Mouse (Mus musculus): ENCODE measurements around the gene Acot7. TPM values are rescaled to one million over a fixed set of nuclear protein-coding genes. Genes with fewer than 3 reads are reported as not detected.

Acot7 gene
- polyA plus RNA-seq, 1 experiment from 2014 or later = 77.0 TPM

DNA sequence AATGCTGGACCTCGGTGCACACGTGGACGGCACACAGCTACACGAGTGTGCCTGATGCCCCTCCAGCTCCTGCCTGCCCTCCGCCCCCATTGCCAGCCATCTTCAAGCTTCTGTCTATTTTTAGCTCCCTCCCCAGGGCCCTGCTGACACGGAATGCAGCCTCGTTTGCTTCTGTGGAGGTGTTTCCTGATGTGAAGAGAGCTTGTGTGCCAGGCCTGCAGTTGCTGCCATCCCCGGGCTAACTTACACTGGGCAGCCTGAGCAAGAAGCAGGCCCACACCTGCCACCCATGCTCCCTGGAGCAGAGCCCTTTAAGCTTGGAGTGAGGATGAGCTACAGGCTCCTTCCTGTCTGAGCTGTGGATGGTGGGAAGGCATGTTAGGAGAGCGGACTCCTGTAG, 84.3 kb downstream of the Acot7 start:
- H3K4me1 ChIP-seq = peaks cover 62% of the 10 kb centered on the region
- no peaks in the 10 kb centered on the region for H3K9me3 ChIP-seq (replicated peaks)
- no peak for ATAC-seq (ENCODE audit: insufficient number of reproducible peaks, low FRiP score, low TSS enrichment, low read depth)
- no peak overlapping the region; the same call in 1 of the 2 replicates for H3K27ac ChIP-seq (replicated peaks)
- H3K27me3 ChIP-seq = no peaks in the 10 kb centered on the region
- H3K36me3 ChIP-seq = no peaks in the 10 kb centered on the region
- no peak overlapping the region for H3K9ac ChIP-seq
- no peak overlapping the region for H3K4me2 ChIP-seq (replicated peaks)
- H3K4me3 ChIP-seq (replicated peaks) = no peak overlapping the region
- 49% methylated on average over 9 of the region's 9 CpGs for WGBS

DNA sequence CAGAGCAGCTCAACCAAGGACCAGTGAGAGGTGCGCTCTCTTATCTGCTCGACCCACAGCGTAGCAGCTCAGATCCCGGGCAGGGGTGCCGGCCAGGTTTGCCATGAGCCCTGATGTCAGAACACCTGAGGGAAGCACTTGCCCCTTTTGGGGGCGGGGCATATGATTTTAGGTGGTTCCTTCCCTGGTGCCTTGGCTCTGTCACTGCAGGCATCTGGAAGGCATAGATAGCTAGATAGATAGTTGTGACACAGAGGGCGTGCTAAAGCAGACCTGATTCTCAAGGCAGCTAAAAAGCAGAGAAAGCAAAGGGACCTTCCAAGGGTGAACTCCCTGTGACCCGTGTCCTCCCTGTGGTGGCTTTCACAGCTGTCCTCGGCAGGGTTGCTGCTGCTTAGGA, 85.2 kb downstream of the Acot7 start:
- WGBS = 43% methylated on average over 9 of the region's 9 CpGs
- Histone ChIP-seq H3K27ac (replicated peaks) (no peak overlapping the region), H3K4me1 (peaks cover 65% of the 10 kb centered on the region), H3K4me2 (replicated peaks) (no peak overlapping the region), H3K36me3 (no peaks in the 10 kb centered on the region), H3K9me3 (replicated peaks) (no peaks in the 10 kb centered on the region), H3K27me3 (no peaks in the 10 kb centered on the region), H3K4me3 (replicated peaks) (no peak overlapping the region), H3K9ac (no peak overlapping the region)
- ATAC-seq (ENCODE audit: insufficient number of reproducible peaks, low FRiP score, low TSS enrichment, low read depth) = no peak

DNA sequence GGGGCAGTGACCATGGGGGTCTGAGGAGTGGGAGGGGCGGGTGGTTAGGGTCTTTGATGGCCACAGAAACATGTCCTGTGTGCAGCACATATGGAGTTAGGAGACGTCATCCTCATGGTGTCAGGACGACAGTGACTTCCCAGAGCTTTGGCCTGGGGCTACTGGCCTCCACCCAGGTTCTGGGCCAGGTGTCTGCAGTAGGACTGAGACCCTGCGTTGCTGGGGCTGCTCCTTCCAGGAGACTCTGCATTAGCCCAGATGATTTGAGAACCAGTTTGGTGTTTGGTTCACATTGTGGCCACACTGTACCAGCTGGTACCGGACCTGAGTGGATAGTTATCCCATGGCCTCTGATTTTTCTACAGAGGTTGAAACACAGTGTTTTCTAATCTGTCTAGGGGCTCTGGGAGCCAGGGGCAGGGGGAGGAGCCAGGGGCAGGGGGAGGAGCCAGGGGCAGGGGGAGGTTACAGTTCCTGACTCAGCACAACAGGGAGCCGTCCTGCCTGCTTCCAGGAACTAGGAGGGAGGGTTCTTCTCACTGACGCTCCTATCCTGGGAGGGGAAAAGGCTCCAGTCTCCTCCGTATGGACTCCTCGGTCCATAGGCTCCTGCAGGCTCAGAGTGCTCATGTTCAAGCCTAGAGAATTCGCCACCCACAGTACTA, 85.7 kb downstream of the Acot7 start:
- peaks cover 64% of the 10 kb centered on the region for H3K4me1 ChIP-seq
- no peak overlapping the region for H3K27ac ChIP-seq (replicated peaks)
- no peak overlapping the region for H3K4me2 ChIP-seq (replicated peaks)
- H3K4me3 ChIP-seq (replicated peaks) = no peak overlapping the region
- H3K36me3 ChIP-seq = no peaks in the 10 kb centered on the region
- ATAC-seq (ENCODE audit: insufficient number of reproducible peaks, low FRiP score, low TSS enrichment, low read depth) = peak; percentile 36; the same call in 1 of the 2 replicates
- 34% methylated on average over 9 of the region's 10 CpGs for WGBS
- H3K9me3 ChIP-seq (replicated peaks) = no peaks in the 10 kb centered on the region
- H3K9ac ChIP-seq = no peak overlapping the region
- no peaks in the 10 kb centered on the region for H3K27me3 ChIP-seq

DNA sequence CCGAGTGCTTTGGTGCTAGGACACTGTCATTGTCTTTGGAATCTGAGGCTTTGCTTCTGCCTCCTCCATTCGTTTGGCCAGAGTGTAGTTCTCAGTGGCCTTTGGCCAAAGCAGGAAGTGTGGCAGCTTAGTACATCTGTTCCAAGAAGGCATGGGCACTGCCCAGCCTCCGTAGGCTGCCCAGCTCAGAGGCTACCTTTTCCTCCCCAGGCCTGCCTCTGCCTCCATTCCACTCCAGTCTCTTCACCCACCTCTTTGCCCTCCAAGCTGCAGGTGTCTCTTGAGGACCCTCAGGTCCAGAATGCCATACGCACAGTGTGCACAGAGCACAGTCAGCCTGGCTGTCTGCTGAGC, 86.2 kb downstream of the Acot7 start:
- H3K27me3 ChIP-seq = no peaks in the 10 kb centered on the region
- H3K4me3 ChIP-seq (replicated peaks) = no peak overlapping the region
- H3K9me3 ChIP-seq (replicated peaks) = no peaks in the 10 kb centered on the region
- peaks cover 64% of the 10 kb centered on the region for H3K4me1 ChIP-seq
- no peak overlapping the region for H3K4me2 ChIP-seq (replicated peaks)
- no peaks in the 10 kb centered on the region for H3K36me3 ChIP-seq
- H3K9ac ChIP-seq = no peak overlapping the region
- no peak overlapping the region for H3K27ac ChIP-seq (replicated peaks)
- WGBS = 54% methylated on average over 4 of the region's 4 CpGs
- ATAC-seq (ENCODE audit: insufficient number of reproducible peaks, low FRiP score, low TSS enrichment, low read depth) = no peak

DNA sequence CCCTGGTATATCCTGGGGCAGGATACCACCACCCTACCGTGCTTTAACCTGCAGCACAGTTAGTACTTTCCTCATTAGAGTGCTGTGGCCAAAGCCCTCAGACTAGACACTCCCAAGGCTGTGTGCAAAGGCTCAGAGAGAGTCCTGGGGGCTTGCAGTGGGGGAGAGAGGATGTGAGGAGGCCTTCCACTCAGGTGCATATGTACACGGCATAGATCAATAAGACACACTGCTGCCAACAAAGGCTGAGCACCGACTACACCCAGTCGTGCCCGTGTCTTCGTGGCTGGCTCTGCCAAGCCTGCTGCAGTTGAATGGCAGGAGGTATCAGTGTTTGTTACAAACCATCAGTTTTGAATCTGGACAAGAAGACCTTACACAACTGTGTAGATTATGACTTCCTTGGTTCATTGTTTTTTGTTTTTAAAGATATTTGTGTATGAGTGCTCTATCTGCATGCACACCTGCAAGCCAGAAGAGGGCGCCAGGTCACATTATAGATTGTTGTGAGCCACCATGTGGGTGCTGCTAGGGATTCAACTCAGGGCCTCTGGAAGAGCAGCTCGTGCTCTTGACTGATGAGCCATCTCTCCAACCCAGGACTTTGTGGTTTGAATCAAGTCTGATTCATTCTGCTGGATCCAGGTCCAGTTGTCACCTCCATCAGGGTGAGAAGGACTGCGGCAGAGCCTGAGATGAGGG, 87.1 kb downstream of the Acot7 start:
- Histone ChIP-seq H3K9ac (no peak overlapping the region), H3K4me1 (peaks cover 66% of the 10 kb centered on the region), H3K36me3 (no peaks in the 10 kb centered on the region), H3K9me3 (replicated peaks) (no peaks in the 10 kb centered on the region), H3K4me3 (replicated peaks) (no peak overlapping the region), H3K27ac (replicated peaks) (0 out of 2 replicates have a peak overlapping the region, but pooled peaks have one; percentile 85), H3K4me2 (replicated peaks) (no peak overlapping the region), H3K27me3 (no peaks in the 10 kb centered on the region)
- ATAC-seq (ENCODE audit: insufficient number of reproducible peaks, low FRiP score, low TSS enrichment, low read depth) = no peak
- 87% methylated on average over 9 of the region's 9 CpGs for WGBS

DNA sequence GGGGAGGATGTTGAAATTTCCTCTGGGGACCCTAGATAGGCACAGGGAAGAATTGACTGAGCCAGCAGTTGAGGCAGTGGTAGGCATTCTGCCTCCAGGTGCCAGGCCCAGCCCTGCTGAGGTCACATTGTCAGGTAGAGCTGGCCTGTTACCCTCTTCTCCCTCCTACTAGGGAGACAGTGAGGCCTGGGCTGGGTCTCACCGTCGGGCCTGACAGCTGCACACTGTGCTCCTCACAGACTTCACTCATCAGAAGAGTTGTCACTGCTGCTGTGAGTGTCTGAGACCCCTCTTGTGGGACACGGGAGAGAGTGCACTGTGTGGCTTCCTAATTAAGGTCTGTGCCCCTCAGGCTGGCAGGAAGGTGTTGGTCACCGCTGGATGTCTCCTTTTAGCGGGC, 87.9 kb downstream of the Acot7 start:
- no peak for ATAC-seq (ENCODE audit: insufficient number of reproducible peaks, low FRiP score, low TSS enrichment, low read depth)
- H3K27ac ChIP-seq (replicated peaks) = peak overlapping the region; percentile 85
- peaks cover 72% of the 10 kb centered on the region for H3K4me1 ChIP-seq
- H3K9ac ChIP-seq = no peak overlapping the region
- H3K9me3 ChIP-seq (replicated peaks) = no peaks in the 10 kb centered on the region
- H3K27me3 ChIP-seq = no peaks in the 10 kb centered on the region
- H3K36me3 ChIP-seq = no peaks in the 10 kb centered on the region
- H3K4me3 ChIP-seq (replicated peaks) = no peak overlapping the region
- 47% methylated on average over 5 of the region's 5 CpGs for WGBS
- H3K4me2 ChIP-seq (replicated peaks) = no peak overlapping the region

DNA sequence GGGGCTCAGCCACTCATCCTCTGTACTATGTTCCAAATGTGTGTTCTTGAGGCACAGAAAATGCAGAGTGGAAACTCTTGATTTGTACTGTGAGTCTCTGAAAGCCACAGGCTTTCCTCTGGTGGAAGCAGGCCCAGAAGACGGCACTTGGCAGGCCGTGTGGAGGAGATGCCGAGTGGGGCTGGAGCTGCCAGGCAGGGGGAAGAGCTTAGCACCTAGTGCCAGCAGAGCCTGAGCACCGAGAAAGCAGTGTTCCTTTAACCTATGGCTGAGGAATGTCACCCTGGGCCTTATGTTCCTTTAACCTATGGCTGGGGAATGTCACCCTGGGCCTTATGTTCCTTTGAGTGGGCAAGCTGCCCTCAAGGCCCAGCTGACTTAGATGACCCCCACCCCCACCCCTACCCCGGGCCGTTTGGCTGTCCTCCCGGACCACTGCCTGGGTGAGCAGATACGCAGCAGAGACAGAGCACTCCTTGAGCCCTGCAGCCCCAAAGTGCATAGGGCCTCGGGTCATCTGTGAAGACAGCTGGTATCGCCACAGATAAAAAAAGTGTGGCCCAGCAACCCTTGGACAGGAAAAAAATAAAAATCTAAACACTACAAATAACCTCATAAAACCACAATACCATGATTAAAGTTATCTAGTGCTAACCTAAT, 88.4 kb downstream of the Acot7 start:
- Histone ChIP-seq H3K27me3 (no peaks in the 10 kb centered on the region), H3K4me2 (replicated peaks) (no peak overlapping the region), H3K4me1 (peaks cover 75% of the 10 kb centered on the region), H3K36me3 (no peaks in the 10 kb centered on the region), H3K9ac (no peak overlapping the region), H3K9me3 (replicated peaks) (no peaks in the 10 kb centered on the region), H3K27ac (replicated peaks) (peak overlapping the region; percentile 85), H3K4me3 (replicated peaks) (no peak overlapping the region)
- ATAC-seq (ENCODE audit: insufficient number of reproducible peaks, low FRiP score, low TSS enrichment, low read depth) = 0 out of 2 replicates have a peak, but pooled peaks have one; percentile 21
- 37% methylated on average over 10 of the region's 10 CpGs for WGBS

DNA sequence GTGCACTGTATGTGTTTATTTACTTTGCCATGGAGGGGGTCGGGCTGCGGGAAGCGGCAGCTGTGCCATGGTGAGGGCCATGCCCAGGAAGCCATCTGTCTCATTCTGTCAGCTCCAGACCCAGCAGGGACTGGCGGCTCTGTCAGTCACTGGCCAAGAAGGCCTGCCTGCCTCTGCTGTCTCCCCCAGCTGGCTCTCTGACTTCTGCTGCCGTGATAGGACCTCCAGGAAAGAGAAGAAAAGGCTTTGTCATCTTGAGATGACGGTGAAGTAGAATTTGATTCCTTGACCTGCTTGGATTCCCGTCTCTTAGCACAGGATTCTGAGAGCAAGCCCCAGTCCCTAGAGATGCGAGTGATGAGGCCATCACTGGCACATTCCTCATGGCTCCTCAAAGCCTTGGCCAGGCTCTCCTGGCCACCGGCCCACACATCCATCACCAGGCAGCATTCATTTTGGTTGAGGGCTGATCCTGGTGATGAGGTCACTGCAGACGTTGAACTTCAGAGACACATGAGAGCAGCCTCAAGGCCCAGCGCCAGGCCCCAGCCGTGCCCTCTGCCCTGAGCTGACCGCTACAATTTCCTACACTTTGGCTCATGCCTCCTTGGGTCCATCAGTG, 89.9 kb downstream of the Acot7 start:
- peaks cover 75% of the 10 kb centered on the region for H3K4me1 ChIP-seq
- WGBS = 67% methylated on average over 13 of the region's 13 CpGs

DNA sequence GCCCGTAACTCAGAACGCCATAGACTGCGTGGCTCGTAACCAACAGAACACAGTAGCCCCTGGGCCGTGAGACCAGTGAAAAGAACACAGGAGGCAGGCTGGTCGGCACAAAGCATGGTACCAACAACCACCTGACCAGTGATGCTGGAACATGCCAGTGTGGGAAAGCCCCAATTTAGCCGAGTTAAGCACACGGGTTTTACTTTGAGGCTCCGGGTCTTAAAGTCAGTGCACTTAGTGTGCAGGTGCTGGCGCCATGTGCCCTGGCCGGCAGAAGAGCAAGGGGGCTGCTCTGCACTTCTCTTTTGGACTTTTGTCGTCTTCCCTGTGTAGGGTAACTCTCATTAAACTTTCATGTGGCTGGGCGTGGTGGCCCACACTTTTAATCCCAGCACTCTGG, 92.0 kb downstream of the Acot7 start:
- peaks cover 71% of the 10 kb centered on the region for H3K4me1 ChIP-seq

More for the DNA sequence above, 89.9 kb downstream of the Acot7 start:
- H3K9ac ChIP-seq = no peak overlapping the region
- no peaks in the 10 kb centered on the region for H3K27me3 ChIP-seq
- no peak for ATAC-seq (ENCODE audit: insufficient number of reproducible peaks, low FRiP score, low TSS enrichment, low read depth)
- no peak overlapping the region for H3K4me2 ChIP-seq (replicated peaks)
- H3K27ac ChIP-seq (replicated peaks) = no peak overlapping the region; the same call in 1 of the 2 replicates
- H3K9me3 ChIP-seq (replicated peaks) = no peaks in the 10 kb centered on the region
- no peak overlapping the region for H3K4me3 ChIP-seq (replicated peaks)
- H3K36me3 ChIP-seq = no peaks in the 10 kb centered on the region

DNA sequence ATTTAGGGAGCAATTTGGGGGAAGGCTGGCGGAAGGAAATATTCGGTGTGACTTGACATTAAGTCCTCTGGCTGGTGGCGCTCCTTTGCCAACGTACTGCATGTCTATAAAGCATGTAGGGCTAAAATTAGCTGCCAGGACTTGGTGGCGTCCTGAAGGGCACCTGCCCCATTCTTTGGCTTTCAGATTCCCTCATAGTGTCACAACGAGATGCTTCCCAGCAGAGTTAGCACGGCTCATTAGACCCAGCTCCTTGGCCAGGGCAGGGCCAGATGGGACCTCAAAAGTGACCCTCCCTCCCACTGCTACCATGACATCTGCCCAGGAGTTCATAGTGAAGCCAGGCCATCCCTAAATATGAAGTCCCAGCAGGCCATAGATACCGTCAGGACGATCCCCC, 92.7 kb downstream of the Acot7 start:
- Histone ChIP-seq H3K27ac (replicated peaks) (no peak overlapping the region), H3K4me3 (replicated peaks) (no peak overlapping the region), H3K27me3 (peaks cover 1% of the 10 kb centered on the region; the same call in 1 of the 2 replicates), H3K4me1 (peaks cover 73% of the 10 kb centered on the region), H3K36me3 (no peaks in the 10 kb centered on the region), H3K9ac (no peak overlapping the region), H3K4me2 (replicated peaks) (no peak overlapping the region), H3K9me3 (replicated peaks) (no peaks in the 10 kb centered on the region)
- ATAC-seq (ENCODE audit: insufficient number of reproducible peaks, low FRiP score, low TSS enrichment, low read depth) = no peak
- WGBS = 71% methylated on average over 9 of the region's 9 CpGs

More for the DNA sequence above, 92.0 kb downstream of the Acot7 start:
- no peaks in the 10 kb centered on the region for H3K9me3 ChIP-seq (replicated peaks)
- ATAC-seq (ENCODE audit: insufficient number of reproducible peaks, low FRiP score, low TSS enrichment, low read depth) = no peak
- H3K4me3 ChIP-seq (replicated peaks) = no peak overlapping the region
- H3K36me3 ChIP-seq = no peaks in the 10 kb centered on the region
- H3K9ac ChIP-seq = no peak overlapping the region
- no peak overlapping the region for H3K27ac ChIP-seq (replicated peaks)
- no peaks in the 10 kb centered on the region for H3K27me3 ChIP-seq
- 88% methylated on average over 13 of the region's 13 CpGs for WGBS
- H3K4me2 ChIP-seq (replicated peaks) = no peak overlapping the region

DNA sequence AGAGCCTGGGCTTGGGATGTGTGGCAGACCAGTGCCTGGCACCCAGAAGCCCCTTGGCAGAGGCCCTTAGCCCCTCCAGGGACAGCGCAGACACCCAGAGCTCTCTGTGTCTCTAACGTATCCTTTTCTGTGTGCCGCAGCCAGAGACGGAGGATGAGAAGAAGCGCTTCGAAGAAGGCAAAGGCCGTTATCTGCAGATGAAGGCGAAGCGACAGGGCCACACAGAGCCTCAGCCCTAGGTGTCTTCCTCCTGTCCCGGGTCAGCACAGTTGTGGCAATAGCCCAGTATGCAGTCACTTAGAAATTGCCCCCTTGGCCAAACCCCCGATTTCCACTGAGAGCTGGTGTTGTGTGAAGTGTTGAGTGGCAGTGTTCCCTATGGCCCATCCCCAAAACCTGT, 93.4 kb downstream of the Acot7 start:
- Histone ChIP-seq H3K36me3 (no peaks in the 10 kb centered on the region), H3K27ac (replicated peaks) (peak overlapping the region; percentile 92), H3K4me1 (peaks cover 73% of the 10 kb centered on the region), H3K4me2 (replicated peaks) (no peak overlapping the region), H3K9me3 (replicated peaks) (no peaks in the 10 kb centered on the region), H3K4me3 (replicated peaks) (no peak overlapping the region), H3K9ac (no peak overlapping the region), H3K27me3 (peaks cover 7% of the 10 kb centered on the region; the same call in 1 of the 2 replicates)
- WGBS = 89% methylated on average over 11 of the region's 11 CpGs
- no peak for ATAC-seq (ENCODE audit: insufficient number of reproducible peaks, low FRiP score, low TSS enrichment, low read depth)
